Comparison of ENCODE assay signal across 8 mouse cellular contexts in the genomic region with DNA sequence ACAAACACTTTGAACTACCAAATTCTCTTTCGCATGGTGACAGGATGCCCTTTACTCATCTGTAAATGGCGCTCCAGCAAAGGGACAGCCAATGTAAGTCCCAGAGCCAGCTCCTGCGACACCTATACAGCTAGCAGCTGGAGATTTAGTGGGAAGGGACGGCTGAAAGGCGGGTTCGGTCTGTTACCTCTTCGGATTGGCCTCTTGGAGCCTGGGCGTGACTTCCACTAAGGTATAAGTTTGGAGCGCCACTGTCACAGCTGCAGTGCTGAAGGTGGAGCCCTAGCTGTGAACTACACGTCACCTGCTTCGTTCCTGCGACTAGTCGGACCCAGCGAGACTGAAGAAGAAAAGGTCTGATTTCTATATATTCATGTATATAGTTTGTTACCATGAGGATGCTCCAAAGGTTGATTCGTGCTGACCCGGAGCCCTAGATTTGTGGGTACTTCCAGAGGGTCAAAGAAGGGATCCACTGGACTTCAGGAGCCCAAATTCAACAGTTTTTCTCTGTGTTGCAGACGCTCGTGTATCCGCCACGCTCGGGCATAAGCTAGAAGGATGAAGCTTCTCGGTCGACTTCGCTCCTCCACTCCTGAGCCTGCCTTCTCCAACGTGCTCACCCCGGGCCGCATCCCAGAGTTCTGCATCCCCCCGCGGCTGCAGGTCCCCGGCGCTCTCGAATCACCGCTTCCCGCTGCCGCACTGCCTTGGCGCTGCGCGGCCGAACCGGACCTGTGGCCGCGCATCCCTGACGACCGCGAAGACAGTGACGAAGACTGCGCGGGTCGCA. TPM values are rescaled to one million over a fixed set of nuclear protein-coding genes. Genes with fewer than 3 reads are reported as not detected.
A peak's percentile ranks its signal among the peaks of the same experiment; 100 is the strongest.
DNase-seq lines count a peak whose midpoint lies in the region; ATAC-seq and TF ChIP-seq lines count a peak whose summit lies in the region.

Gene C2cd4b, plus strand, starts transcription at position 275 of the 793 bp plus-strand sequence.

- no peak within 1 kb of the TSS; the same call in 1 of the 2 replicates for H3K27ac ChIP-seq in testis, adult 2 months (ENCODE audit: control insufficient read depth, insufficient read depth, low read depth, low read length)
- no peak within 1 kb of the TSS for H3K27ac ChIP-seq in embryonic facial prominence, embryonic 11.5 days (replicated peaks; ENCODE audit: low read depth, low read length)
- H3K27ac ChIP-seq in heart, embryonic 13.5 days (replicated peaks) = peak within 1 kb of the TSS; percentile 83
- no peak within 1 kb of the TSS for H3K27ac ChIP-seq in kidney, embryonic 15.5 days
- no peak within 1 kb of the TSS for H3K27ac ChIP-seq in liver, embryonic 11.5 days (ENCODE audit: low read depth, low read length)
- H3K27ac ChIP-seq in neural tube, embryonic 12.5 days = peak within 1 kb of the TSS; percentile 57; the same call in 1 of the 2 replicates
- H3K27ac ChIP-seq in thymus, adult 2 months (ENCODE audit: control insufficient read depth, insufficient read depth, low read length) = no peak within 1 kb of the TSS

- peak; percentile 37; the same call in 1 of the 2 replicates for ATAC-seq in embryonic facial prominence, embryonic 11.5 days (replicated peaks; ENCODE audit: insufficient number of reproducible peaks, low FRiP score, low TSS enrichment, low read depth)
- peak; percentile 47; the same call in 1 of the 2 replicates for ATAC-seq in heart, embryonic 13.5 days (ENCODE audit: extremely low read depth, insufficient number of reproducible peaks, low FRiP score, low TSS enrichment)
- peak; percentile 72 for ATAC-seq in kidney, embryonic 15.5 days (replicated peaks; ENCODE audit: low FRiP score)
- no peak for ATAC-seq in liver, embryonic 11.5 days (replicated peaks; ENCODE audit: low FRiP score)
- peak; percentile 34; the same call in 1 of the 2 replicates for ATAC-seq in neural tube, embryonic 12.5 days (ENCODE audit: low FRiP score, low read depth)

- 2% methylated on average over 49 of the region's 49 CpGs for WGBS in embryonic facial prominence, embryonic 11.5 days
- WGBS in heart, embryonic 13.5 days = 1% methylated on average over 49 of the region's 49 CpGs
- under 1% methylated on average over 49 of the region's 49 CpGs for WGBS in kidney, embryonic 15.5 days
- WGBS in liver, embryonic 11.5 days = 3% methylated on average over 49 of the region's 49 CpGs
- 2% methylated on average over 49 of the region's 49 CpGs for WGBS in neural tube, embryonic 12.5 days
- WGBS in thymus, adult 2 months = 7% methylated on average over 49 of the region's 49 CpGs

- peak within 1 kb of the TSS; percentile 79 for H3K4me3 ChIP-seq in testis, adult 2 months (ENCODE audit: control insufficient read depth, low read depth, low read length)
- peak within 1 kb of the TSS; percentile 58 for H3K4me3 ChIP-seq in embryonic facial prominence, embryonic 11.5 days (ENCODE audit: low read depth, low read length)
- peak within 1 kb of the TSS; percentile 74 for H3K4me3 ChIP-seq in heart, embryonic 13.5 days
- peak within 1 kb of the TSS; percentile 70 for H3K4me3 ChIP-seq in kidney, embryonic 15.5 days (replicated peaks)
- peak within 1 kb of the TSS; percentile 55 for H3K4me3 ChIP-seq in liver, embryonic 11.5 days (ENCODE audit: low read depth, low read length)
- peak within 1 kb of the TSS; percentile 61 for H3K4me3 ChIP-seq in neural tube, embryonic 12.5 days
- H3K4me3 ChIP-seq in thymus, adult 2 months (ENCODE audit: control insufficient read depth, insufficient read depth, low read length) = no peak within 1 kb of the TSS

- H3K27me3 ChIP-seq in testis, adult 2 months (ENCODE audit: control insufficient read depth, insufficient read depth, low read length) = no peaks in the 10 kb centered on the region
- H3K27me3 ChIP-seq in embryonic facial prominence, embryonic 11.5 days (ENCODE audit: control insufficient read depth, insufficient read depth, low read length) = peaks cover 13% of the 10 kb centered on the region
- peaks cover 49% of the 10 kb centered on the region for H3K27me3 ChIP-seq in heart, embryonic 13.5 days (replicated peaks)
- peaks cover 50% of the 10 kb centered on the region for H3K27me3 ChIP-seq in kidney, embryonic 15.5 days
- peaks cover 48% of the 10 kb centered on the region for H3K27me3 ChIP-seq in liver, embryonic 11.5 days (replicated peaks; ENCODE audit: control insufficient read depth, insufficient read depth, low read length)
- H3K27me3 ChIP-seq in neural tube, embryonic 12.5 days (replicated peaks) = peaks cover 15% of the 10 kb centered on the region
- H3K27me3 ChIP-seq in thymus, adult 2 months (ENCODE audit: control insufficient read depth, insufficient read depth, low read length) = peaks cover 2% of the 10 kb centered on the region; the same call in 1 of the 2 replicates

- H3K9me3 ChIP-seq in embryonic facial prominence, embryonic 11.5 days (replicated peaks; ENCODE audit: control insufficient read depth, low read length) = no peaks in the 10 kb centered on the region
- 0 out of 2 replicates have a peak, but pooled peaks cover 6% of the 10 kb centered on the region for H3K9me3 ChIP-seq in heart, embryonic 13.5 days
- H3K9me3 ChIP-seq in kidney, embryonic 15.5 days (replicated peaks) = no peaks in the 10 kb centered on the region
- 0 out of 2 replicates have a peak, but pooled peaks cover 3% of the 10 kb centered on the region for H3K9me3 ChIP-seq in liver, embryonic 11.5 days (ENCODE audit: control insufficient read depth, low read length)
- no peaks in the 10 kb centered on the region for H3K9me3 ChIP-seq in neural tube, embryonic 12.5 days

- H3K4me1 ChIP-seq in testis, adult 2 months (ENCODE audit: control insufficient read depth, insufficient read depth, low read length) = peaks cover 9% of the 10 kb centered on the region
- 0 out of 2 replicates have a peak, but pooled peaks cover 2% of the 10 kb centered on the region for H3K4me1 ChIP-seq in embryonic facial prominence, embryonic 11.5 days (ENCODE audit: control insufficient read depth, insufficient read depth, low read length)
- H3K4me1 ChIP-seq in heart, embryonic 13.5 days = peaks cover 19% of the 10 kb centered on the region
- peaks cover 17% of the 10 kb centered on the region for H3K4me1 ChIP-seq in kidney, embryonic 15.5 days
- peaks cover 7% of the 10 kb centered on the region; the same call in 1 of the 2 replicates for H3K4me1 ChIP-seq in liver, embryonic 11.5 days (replicated peaks; ENCODE audit: control insufficient read depth, insufficient read depth, low read length)
- peaks cover 12% of the 10 kb centered on the region for H3K4me1 ChIP-seq in neural tube, embryonic 12.5 days
- no peaks in the 10 kb centered on the region for H3K4me1 ChIP-seq in thymus, adult 2 months (replicated peaks; ENCODE audit: control insufficient read depth, insufficient read depth, low read length)

- peak; percentile 87; the same call in 1 of the 2 replicates for TF ChIP-seq POLR2A in testis, adult 2 months (IDR thresholded peaks at IDR 0.05; ENCODE audit: control insufficient read depth, low read depth, low read length)
- TF ChIP-seq POLR2A in thymus, adult 2 months (IDR thresholded peaks at IDR 0.05; ENCODE audit: control insufficient read depth, extremely low read depth, insufficient read depth, low read length, poor library complexity) = no peak

- DNase-seq in testis, postnatal 14 days (ENCODE audit: low spot score) = no peak
- peak; percentile 42 for DNase-seq in embryonic facial prominence, embryonic 11.5 days (ENCODE audit: low spot score)
- DNase-seq in liver, embryonic 11.5 days (ENCODE audit: low spot score) = peak; percentile 46
- DNase-seq in thymus, adult 2 months = no peak

- peaks cover 1% of the 10 kb centered on the region; the same call in 1 of the 2 replicates for H3K36me3 ChIP-seq in testis, adult 2 months (ENCODE audit: control insufficient read depth, insufficient read depth, low read length)
- no peaks in the 10 kb centered on the region for H3K36me3 ChIP-seq in embryonic facial prominence, embryonic 11.5 days (replicated peaks; ENCODE audit: control insufficient read depth, insufficient read depth, low read depth, low read length)
- H3K36me3 ChIP-seq in heart, embryonic 13.5 days = no peaks in the 10 kb centered on the region
- no peaks in the 10 kb centered on the region for H3K36me3 ChIP-seq in kidney, embryonic 15.5 days
- no peaks in the 10 kb centered on the region for H3K36me3 ChIP-seq in liver, embryonic 11.5 days (ENCODE audit: control insufficient read depth, insufficient read depth, low read length)
- no peaks in the 10 kb centered on the region for H3K36me3 ChIP-seq in neural tube, embryonic 12.5 days
- no peaks in the 10 kb centered on the region for H3K36me3 ChIP-seq in thymus, adult 2 months (ENCODE audit: control insufficient read depth, insufficient read depth, low read length)

- peak within 1 kb of the TSS; percentile 94 for H3K4me2 ChIP-seq in embryonic facial prominence, embryonic 11.5 days (ENCODE audit: low read depth, low read length)
- H3K4me2 ChIP-seq in heart, embryonic 13.5 days = peak within 1 kb of the TSS; percentile 93
- peak within 1 kb of the TSS; percentile 96 for H3K4me2 ChIP-seq in kidney, embryonic 15.5 days
- peak within 1 kb of the TSS; percentile 74 for H3K4me2 ChIP-seq in liver, embryonic 11.5 days
- H3K4me2 ChIP-seq in neural tube, embryonic 12.5 days (replicated peaks) = peak within 1 kb of the TSS; percentile 92

- no peak for TF ChIP-seq CTCF in testis, adult 2 months (IDR thresholded peaks at IDR 0.05; ENCODE audit: control insufficient read depth, insufficient read depth, insufficient replicate concordance, low read depth, low read length)
- no peak for TF ChIP-seq CTCF in thymus, adult 2 months (IDR thresholded peaks at IDR 0.05; ENCODE audit: borderline replicate concordance, control insufficient read depth, extremely low read depth, insufficient read depth, low read length, poor library complexity)

- peak within 1 kb of the TSS; percentile 60 for H3K9ac ChIP-seq in embryonic facial prominence, embryonic 11.5 days (replicated peaks; ENCODE audit: low read length)
- peak within 1 kb of the TSS; percentile 85 for H3K9ac ChIP-seq in heart, embryonic 13.5 days
- peak within 1 kb of the TSS; percentile 57 for H3K9ac ChIP-seq in kidney, embryonic 15.5 days
- H3K9ac ChIP-seq in liver, embryonic 11.5 days (ENCODE audit: low read depth, low read length) = 0 out of 2 replicates have a peak within 1 kb of the TSS, but pooled peaks have one; percentile 25
- H3K9ac ChIP-seq in neural tube, embryonic 12.5 days = peak within 1 kb of the TSS; percentile 78

RNA-seq across cellular contexts. Expression of gene C2cd4b, which starts in this region (rescaled TPM):
- 25.6 and 38.9 TPM in 2 replicates for polyA plus RNA-seq in testis, adult 2 months (2012; rRNA removed)
- polyA plus RNA-seq in embryonic facial prominence, embryonic 11.5 days (2014; fragmentation: Nextera tagmentation; extraction: Ambion mirVana) = not detected in 2 replicates
- polyA plus RNA-seq in heart, embryonic 13.5 days (2015; fragmentation: Nextera tagmentation; extraction: Ambion mirVana) = 0.71 and 1.1 TPM in 2 replicates
- polyA plus RNA-seq in kidney, embryonic 15.5 days (2015; fragmentation: Nextera tagmentation; extraction: Ambion mirVana) = 0.19 and 1.1 TPM in 2 replicates
- not detected in 2 replicates for polyA plus RNA-seq in liver, embryonic 11.5 days (2014; fragmentation: Nextera tagmentation; extraction: Ambion mirVana)
- 0.84 and 0.94 TPM in 2 replicates for polyA plus RNA-seq in neural tube, embryonic 12.5 days (2016; fragmentation: Nextera tagmentation; extraction: Ambion mirVana)
- polyA plus RNA-seq in thymus, adult 2 months (2012; rRNA removed) = 1.7 and 2.7 TPM in 2 replicates

Comparison
In these comparisons a context has a peak if more than half of its experiments do, and no peak if none do; other contexts are left out.
1. Peak in DNase-seq, ATAC-seq, H3K4me3 ChIP-seq, H3K9ac ChIP-seq and H3K4me2 ChIP-seq in embryonic facial prominence, embryonic 11.5 days; RNA of the gene not detected or under 1 TPM.
2. Peak in DNase-seq, H3K4me3 ChIP-seq, H3K9ac ChIP-seq and H3K4me2 ChIP-seq in liver, embryonic 11.5 days; RNA of the gene not detected or under 1 TPM.
3. Peak in ATAC-seq, H3K4me3 ChIP-seq, H3K27ac ChIP-seq, H3K9ac ChIP-seq and H3K4me2 ChIP-seq in neural tube, embryonic 12.5 days; RNA of the gene not detected or under 1 TPM.
4. H3K9ac ChIP-seq: peak in every context shown above with its lines; median percentile 85 in heart, embryonic 13.5 days; 78 in neural tube, embryonic 12.5 days; 60 in embryonic facial prominence, embryonic 11.5 days; 57 in kidney, embryonic 15.5 days; 25 in liver, embryonic 11.5 days.